Mouse (Mus musculus): Measurements from ENCODE around the gene Zfp523. TPM values are rescaled to one million over a fixed set of nuclear protein-coding genes. Genes with fewer than 3 reads are reported as not detected.

Gene Zfp523
- total RNA-seq, 1 experiment from 2014 or later, result 36.8 TPM

DNA sequence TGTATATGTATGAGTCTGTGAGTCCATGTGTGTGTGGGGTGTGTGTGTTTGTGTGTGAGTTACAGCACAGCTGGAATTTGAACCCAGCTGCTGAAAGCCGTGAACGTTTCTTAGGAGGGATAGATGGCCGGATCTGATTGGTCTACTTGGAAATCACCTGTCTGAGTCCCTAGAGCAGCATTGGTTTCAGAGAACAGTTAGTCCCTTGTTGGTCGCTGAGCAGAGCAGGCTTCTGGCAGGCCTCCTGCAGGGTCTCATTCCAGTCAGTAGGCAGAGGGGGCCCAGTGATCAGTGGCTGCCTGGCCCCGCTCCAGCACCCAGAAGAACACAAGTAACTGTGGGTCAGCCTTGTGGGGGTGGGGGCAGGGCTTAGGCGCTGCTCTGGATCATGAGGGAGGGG lies 67.8 kb downstream of the Zfp523 start:
- no peak for DNase-seq

DNA sequence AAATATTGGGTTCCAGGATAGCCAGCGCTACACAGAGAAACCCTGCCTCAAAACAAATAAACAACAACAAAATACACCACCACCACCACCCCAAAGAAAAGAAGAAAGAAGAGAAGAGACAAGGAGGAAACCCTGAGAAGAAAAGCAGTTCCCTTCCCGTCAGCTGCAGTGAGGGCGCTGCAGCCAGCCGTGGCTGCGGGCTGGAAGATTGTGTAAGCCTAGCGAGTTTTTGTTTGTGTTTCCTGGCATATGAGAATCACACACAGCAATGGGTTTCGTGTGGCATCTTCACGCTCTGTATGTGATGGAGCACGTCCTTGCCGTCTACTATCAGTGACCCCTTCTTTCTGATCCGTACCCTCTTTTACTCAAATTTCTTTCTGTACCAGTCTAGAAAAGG lies 69.7 kb downstream of the Zfp523 start:
- DNase-seq, result no peak

DNA sequence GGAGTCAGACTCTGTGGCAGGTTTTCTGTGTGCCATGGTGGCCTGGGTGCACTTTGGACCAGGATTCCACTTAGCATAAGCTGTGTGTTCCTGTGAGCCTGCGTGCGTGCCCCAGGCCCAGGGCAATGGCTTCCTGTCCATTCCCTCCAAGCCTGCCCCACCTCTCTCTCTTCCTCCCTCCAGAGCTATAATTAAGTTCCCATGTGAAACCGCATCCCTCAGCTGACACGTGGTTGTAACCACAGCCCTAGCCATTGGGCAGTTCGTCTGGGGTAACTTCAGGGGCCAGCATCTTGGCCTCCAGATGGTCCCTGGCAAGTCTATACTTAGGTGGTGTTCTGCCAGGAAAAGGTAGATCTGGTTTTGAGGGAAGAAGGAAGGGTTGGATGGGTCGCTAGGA lies 70.7 kb downstream of the Zfp523 start:
- DNase-seq, result no peak

DNA sequence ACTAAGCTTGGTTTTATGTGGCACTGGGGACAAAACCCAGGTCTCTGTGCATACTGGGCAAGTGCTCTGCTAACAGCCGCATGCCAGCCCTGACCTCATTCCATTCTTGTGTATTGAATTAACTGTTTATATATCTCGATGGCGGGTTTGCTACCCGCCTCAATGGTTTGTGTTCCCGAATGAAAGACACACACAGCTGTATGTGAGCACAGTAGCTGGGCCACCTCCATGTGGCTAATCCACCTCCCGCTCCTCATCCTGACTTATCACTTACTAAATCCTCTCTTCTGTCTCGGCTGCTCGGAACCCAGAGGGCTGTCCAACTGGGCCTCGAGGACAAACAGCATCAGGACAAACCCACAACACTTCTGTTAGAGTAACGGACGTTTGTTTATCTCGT lies 72.1 kb downstream of the Zfp523 start:
- DNase-seq, result no peak

DNA sequence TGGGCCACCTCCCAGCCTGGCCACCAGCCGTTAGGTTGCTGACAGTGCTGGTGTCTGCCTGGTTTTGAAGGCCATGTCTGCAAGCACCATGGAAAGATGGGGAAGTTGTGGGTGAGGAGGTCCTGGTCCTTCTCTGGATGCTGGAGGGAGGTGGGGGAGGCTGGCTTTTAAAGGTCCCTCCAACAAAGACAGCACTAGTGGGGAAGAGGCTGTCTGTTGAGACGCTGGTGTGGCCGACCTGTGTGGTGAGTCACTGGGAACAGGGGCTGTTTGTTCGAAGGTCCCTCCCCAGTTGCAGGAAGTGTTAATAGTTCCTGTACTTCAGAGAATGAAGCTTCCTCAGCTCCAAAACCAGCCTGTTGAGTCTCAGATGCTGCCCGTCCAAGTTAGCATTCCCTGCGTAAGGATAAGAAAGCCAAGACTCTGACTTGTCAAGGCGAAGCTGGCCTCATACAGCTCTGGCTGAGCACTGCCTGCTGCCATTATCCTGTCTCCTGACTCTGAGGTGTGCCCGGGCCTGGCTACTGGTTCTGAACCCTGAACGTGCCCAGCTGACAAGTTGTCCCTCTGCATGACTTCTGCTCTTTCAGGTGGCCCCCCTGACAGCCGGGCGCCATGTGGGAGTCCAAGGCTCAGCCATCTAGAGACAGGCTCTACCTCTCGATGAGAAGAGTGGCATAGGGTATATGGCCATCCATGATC lies 74.8 kb downstream of the Zfp523 start:
- DNase-seq, result no peak

DNA sequence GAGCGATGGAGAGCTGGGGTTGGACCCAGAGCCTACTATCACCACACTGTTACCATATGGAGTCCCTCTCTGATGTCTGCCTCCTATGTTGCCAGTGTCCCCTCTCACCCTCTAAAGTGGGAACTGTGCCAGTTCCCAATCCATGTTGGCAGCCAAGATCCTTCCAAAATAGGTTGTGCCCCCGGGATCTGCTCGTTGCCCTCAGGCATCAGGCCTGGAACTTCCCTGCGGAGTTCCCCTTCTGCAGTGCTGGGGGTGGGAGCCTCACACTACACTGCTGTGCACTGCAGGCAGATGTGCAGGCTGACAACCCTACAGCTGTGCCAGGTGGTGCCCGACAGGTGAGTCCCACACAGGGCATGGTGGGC lies 75.3 kb downstream of the Zfp523 start:
- DNase-seq, result no peak

DNA sequence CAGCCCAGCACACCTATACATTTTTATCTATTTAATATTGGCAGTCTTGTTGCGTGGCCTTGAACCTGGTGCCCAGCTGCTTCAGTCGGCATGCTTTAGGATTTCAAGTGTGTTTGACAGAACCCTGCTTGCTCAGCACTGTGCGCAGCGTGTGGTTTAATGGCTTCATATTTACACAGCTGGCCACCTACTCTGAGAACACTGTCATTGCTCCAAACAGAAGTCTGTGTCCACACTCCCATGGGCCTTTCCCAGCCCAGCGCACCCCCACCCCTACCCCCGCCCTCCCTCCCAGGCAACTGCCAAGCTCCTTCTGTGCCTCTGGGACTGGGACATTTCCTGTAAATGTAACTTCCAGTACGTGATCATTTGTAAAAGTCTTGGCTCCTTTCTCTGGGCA lies 76.3 kb downstream of the Zfp523 start:
- peak; percentile 45 for DNase-seq

DNA sequence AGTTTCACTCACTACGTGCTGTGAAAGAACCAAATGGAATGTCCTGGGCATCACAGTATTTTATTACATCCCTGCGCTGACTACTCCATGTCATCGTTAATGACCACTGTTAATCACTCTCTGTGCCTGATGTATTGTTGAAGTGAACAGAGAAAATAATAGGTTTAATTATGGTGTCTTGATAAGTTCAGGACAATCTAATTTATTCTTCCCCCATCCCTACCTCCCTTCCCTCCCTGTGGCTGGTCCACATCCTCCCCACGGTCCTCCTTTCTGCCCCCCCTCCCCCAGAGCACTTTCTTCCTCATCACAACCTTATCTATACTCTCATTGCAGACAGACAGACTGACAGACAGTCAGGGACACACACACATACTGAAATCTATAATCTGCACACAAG lies 77.9 kb downstream of the Zfp523 start:
- DNase-seq, result no peak

Other genes starting within 250 kb of the Zfp523 start
- not detected in 2 replicates for gene Tcp11, start 96.5 kb upstream of the Zfp523 start, total RNA-seq (2021)
- gene Scube3, start 35.0 kb upstream of the Zfp523 start, total RNA-seq (2021), result 10.9 and 11.9 TPM in 2 replicates
- 3.3 and 8.9 TPM in 2 replicates for gene Def6, start 30.6 kb downstream of the Zfp523 start, total RNA-seq (2021)
- 36.1 and 39.8 TPM in 2 replicates for gene Ppard, start 55.6 kb downstream of the Zfp523 start, total RNA-seq (2021)
- gene Fance, start 136.4 kb downstream of the Zfp523 start, total RNA-seq (2021), result 20.5 and 29.6 TPM in 2 replicates
- gene Rpl10a, start 151.3 kb downstream of the Zfp523 start, total RNA-seq (2021), result 814 and 958 TPM in 2 replicates
- gene Tead3, start 173.7 kb downstream of the Zfp523 start, total RNA-seq (2021), result 10.6 and 11.4 TPM in 2 replicates
- 0.71 TPM in 1 of 2 replicates, not detected in the other for gene Tulp1, start 188.1 kb downstream of the Zfp523 start, total RNA-seq (2021)

All from adrenal gland, postnatal 14 days (tissue).